Mouse (Mus musculus): ENCODE results near the gene Dcdc2c. TPM values are rescaled to one million over a fixed set of nuclear protein-coding genes. Genes with fewer than 3 reads are reported as not detected.

Gene Dcdc2c
- polyA plus RNA-seq (2012; rRNA removed) = 0.04 TPM in 1 of 2 replicates, not detected in the other

DNA sequence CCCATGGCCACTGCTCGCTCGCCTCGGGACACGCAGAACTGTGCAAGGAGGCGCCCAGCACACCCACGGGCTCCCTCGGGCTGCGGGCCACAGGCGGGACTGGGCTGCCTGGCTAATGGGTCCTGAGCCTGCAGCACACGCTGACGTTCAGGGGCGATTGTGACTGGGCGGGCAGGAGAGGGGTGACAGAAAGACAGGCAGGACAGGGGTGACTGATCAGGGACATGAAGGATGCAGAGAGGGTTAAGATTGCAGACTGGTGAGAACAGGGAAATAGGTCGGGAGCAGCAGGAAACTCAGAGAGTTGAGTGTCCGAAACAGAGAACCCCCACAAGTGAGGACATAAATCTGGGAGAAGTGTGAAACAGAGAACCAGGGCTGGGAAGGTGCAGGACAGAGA lies at the start of gene Dcdc2c:
Gene Dcdc2c (minus strand): TSS at position 101 of the 400 bp plus-strand sequence.

DNA sequence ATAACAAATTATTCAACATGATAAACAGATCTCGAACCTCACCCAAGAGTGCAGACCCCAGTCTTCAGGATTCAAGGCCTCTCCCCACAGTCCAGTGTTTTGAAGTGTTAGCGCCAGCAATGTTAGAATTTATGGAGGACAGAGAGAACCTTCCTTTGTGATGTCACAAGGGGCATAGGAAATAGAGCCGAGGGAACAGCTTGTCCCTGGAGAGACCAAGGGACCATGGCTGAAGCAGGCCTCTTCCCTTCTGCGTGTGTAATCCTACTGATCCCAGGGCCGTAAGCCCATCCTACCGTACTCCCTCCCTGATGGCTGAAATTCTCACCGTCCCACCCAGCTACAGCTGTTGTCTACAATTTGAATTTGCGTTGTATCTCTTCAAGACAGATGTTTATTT lies 30.2 kb upstream of the Dcdc2c start, which contains the start of gene Allc:
Gene Allc (minus strand): TSS at position 101 of the 400 bp plus-strand sequence.

Other genes with a start within 250 kb of the Dcdc2c start
- gene Allc, start 30.1 kb upstream of the Dcdc2c start, polyA plus RNA-seq (2012; rRNA removed) = not detected in 2 replicates
- gene Colec11, start 71.0 kb upstream of the Dcdc2c start, polyA plus RNA-seq (2012; rRNA removed) = 1.2 and 2.3 TPM in 2 replicates
- gene Rps7, start 83.6 kb upstream of the Dcdc2c start, polyA plus RNA-seq (2012; rRNA removed) = 1,190 and 1,305 TPM in 2 replicates
- gene Rnaseh1, start 97.2 kb upstream of the Dcdc2c start, polyA plus RNA-seq (2012; rRNA removed) = 28.5 and 28.6 TPM in 2 replicates
- gene Adi1, start 122.8 kb upstream of the Dcdc2c start, polyA plus RNA-seq (2012; rRNA removed) = 23.3 and 27.4 TPM in 2 replicates
- 20.9 and 29.7 TPM in 2 replicates for gene Trappc12, start 198.1 kb upstream of the Dcdc2c start, polyA plus RNA-seq (2012; rRNA removed)
- 22.7 and 26.3 TPM in 2 replicates for gene Eipr1, start 199.4 kb upstream of the Dcdc2c start, polyA plus RNA-seq (2012; rRNA removed)

All from central nervous system, embryonic 11.5 days (tissue).